8 mouse cellular contexts compared by ENCODE assay signal in the genomic region with DNA sequence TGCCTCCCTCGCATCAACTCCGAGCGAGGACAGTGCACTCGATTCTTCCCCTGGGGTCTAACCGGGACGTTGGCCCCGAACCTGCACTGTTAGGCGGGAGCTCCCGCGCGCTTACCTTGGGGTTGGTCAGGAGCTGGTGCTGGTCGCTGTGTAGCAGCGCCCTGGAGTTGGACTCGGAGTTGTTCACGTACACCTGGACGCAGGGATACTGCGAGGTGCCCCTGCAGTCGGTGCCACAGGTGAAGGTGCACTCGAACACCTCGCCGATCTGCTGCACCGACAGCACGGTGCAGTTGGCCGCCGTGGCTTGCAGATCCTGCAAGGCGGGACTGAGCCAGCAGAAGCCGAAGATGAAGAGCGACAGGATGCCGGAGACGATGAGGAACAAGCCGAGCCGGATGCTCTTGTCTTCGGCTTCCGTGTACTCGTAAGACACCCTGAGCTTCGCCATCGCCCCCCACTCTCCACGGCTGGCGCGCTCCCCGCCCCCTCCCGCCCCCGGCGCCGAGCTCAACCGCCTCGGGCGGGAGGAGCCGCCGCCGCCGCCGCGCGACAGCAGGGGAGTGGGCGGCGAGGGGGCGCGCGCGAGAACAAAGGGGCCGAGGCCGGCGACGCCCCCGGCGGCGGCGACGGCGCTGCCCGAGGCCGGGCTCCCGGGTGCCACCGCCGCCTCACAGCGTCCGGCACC. TPM values are rescaled to one million over a fixed set of nuclear protein-coding genes. Genes with fewer than 3 reads are reported as not detected.
A peak's percentile ranks its signal among the peaks of the same experiment; 100 is the strongest.
DNase-seq lines count a peak whose midpoint lies in the region; ATAC-seq and TF ChIP-seq lines count a peak whose summit lies in the region.

No protein-coding gene starts in this region.

- WGBS in kidney, adult 2 months: 1% methylated on average over 68 of the region's 78 CpGs
- under 1% methylated on average over 40 of the region's 78 CpGs for WGBS in forebrain, embryonic 12.5 days
- under 1% methylated on average over 75 of the region's 78 CpGs for WGBS in intestine, embryonic 15.5 days
- under 1% methylated on average over 74 of the region's 78 CpGs for WGBS in liver, embryonic 14.5 days (ENCODE audit: insufficient replicate concordance)
- WGBS in neural tube, embryonic 12.5 days: under 1% methylated on average over 67 of the region's 78 CpGs

- no peak for TF ChIP-seq POLR2A in kidney, adult 2 months (IDR thresholded peaks at IDR 0.05; ENCODE audit: low read depth, low read length)
- no peak for TF ChIP-seq POLR2A in bone marrow macrophage, adult 2 months (IDR thresholded peaks at IDR 0.05; ENCODE audit: borderline replicate concordance, low read depth, low read length)

- ATAC-seq in forebrain, embryonic 12.5 days (ENCODE audit: low FRiP score): peak; percentile 77
- peak; percentile 79 for ATAC-seq in intestine, embryonic 15.5 days
- no peak for ATAC-seq in liver, embryonic 14.5 days (ENCODE audit: insufficient read depth)
- peak; percentile 76 for ATAC-seq in neural tube, embryonic 12.5 days (ENCODE audit: low FRiP score, low read depth)

- DNase-seq in kidney, adult 2 months: no peak
- no peak for DNase-seq in kidney, adult 11 months
- DNase-seq in liver, embryonic 14.5 days (ENCODE audit: low read depth in 3 of 3, low spot score in 3 of 3): no peak
- DNase-seq in thymus, postnatal 25 days: peak; percentile 73

- H3K9ac ChIP-seq in forebrain, embryonic 12.5 days: peak overlapping the region; percentile 85
- peak overlapping the region; percentile 53 for H3K9ac ChIP-seq in intestine, embryonic 15.5 days
- H3K9ac ChIP-seq in liver, embryonic 14.5 days (replicated peaks): no peak overlapping the region
- peak overlapping the region; percentile 81 for H3K9ac ChIP-seq in neural tube, embryonic 12.5 days

- H3K4me3 ChIP-seq in kidney, adult 2 months (ENCODE audit: insufficient read depth, low read depth, low read length): peak overlapping the region; percentile 31
- peak overlapping the region; percentile 47 for H3K4me3 ChIP-seq in bone marrow macrophage, adult 2 months (ENCODE audit: insufficient read depth, low read length)
- H3K4me3 ChIP-seq in forebrain, embryonic 12.5 days (replicated peaks): peak overlapping the region; percentile 59
- H3K4me3 ChIP-seq in intestine, embryonic 15.5 days (replicated peaks): peak overlapping the region; percentile 64
- H3K4me3 ChIP-seq in liver, embryonic 14.5 days (ENCODE audit: insufficient read depth in 1 of 2, low read depth in 2 of 2, low read length in 2 of 2): peak overlapping the region; percentile 40 to 57
- H3K4me3 ChIP-seq in neural tube, embryonic 12.5 days: peak overlapping the region; percentile 70

- peaks cover 9% of the 10 kb centered on the region for H3K27me3 ChIP-seq in kidney, adult 2 months (replicated peaks; ENCODE audit: control insufficient read depth, insufficient read depth, low read length)
- H3K27me3 ChIP-seq in forebrain, embryonic 12.5 days: no peaks in the 10 kb centered on the region
- H3K27me3 ChIP-seq in intestine, embryonic 15.5 days (replicated peaks): peaks cover 8% of the 10 kb centered on the region; the same call in 1 of the 2 replicates
- peaks cover 46% of the 10 kb centered on the region for H3K27me3 ChIP-seq in liver, embryonic 14.5 days (ENCODE audit: control insufficient read depth, insufficient read depth, low read length)
- H3K27me3 ChIP-seq in neural tube, embryonic 12.5 days (replicated peaks): no peaks in the 10 kb centered on the region

- no peak overlapping the region for H3K27ac ChIP-seq in kidney, adult 2 months (ENCODE audit: insufficient read depth, low read depth, low read length)
- no peak overlapping the region for H3K27ac ChIP-seq in bone marrow macrophage, adult 2 months (ENCODE audit: insufficient read depth, low read depth, low read length)
- peak overlapping the region; percentile 85 for H3K27ac ChIP-seq in forebrain, embryonic 12.5 days
- H3K27ac ChIP-seq in intestine, embryonic 15.5 days: peak overlapping the region; percentile 27; the same call in 1 of the 2 replicates
- H3K27ac ChIP-seq in liver, embryonic 14.5 days: no peak overlapping the region
- peak overlapping the region; percentile 68 for H3K27ac ChIP-seq in neural tube, embryonic 12.5 days

- H3K9me3 ChIP-seq in forebrain, embryonic 12.5 days: 0 out of 2 replicates have a peak, but pooled peaks cover 3% of the 10 kb centered on the region
- no peaks in the 10 kb centered on the region for H3K9me3 ChIP-seq in intestine, embryonic 15.5 days
- H3K9me3 ChIP-seq in liver, embryonic 14.5 days (ENCODE audit: control insufficient read depth, low read length): peaks cover 2% of the 10 kb centered on the region; the same call in 1 of the 2 replicates
- H3K9me3 ChIP-seq in neural tube, embryonic 12.5 days: peaks cover 7% of the 10 kb centered on the region; the same call in 1 of the 2 replicates

- TF ChIP-seq EP300 in liver, embryonic 14.5 days (IDR thresholded peaks at IDR 0.05; ENCODE audit: low read depth): no peak

- no peaks in the 10 kb centered on the region for H3K36me3 ChIP-seq in kidney, adult 2 months (ENCODE audit: control insufficient read depth, insufficient read depth, low read length)
- no peaks in the 10 kb centered on the region for H3K36me3 ChIP-seq in forebrain, embryonic 12.5 days (replicated peaks)
- H3K36me3 ChIP-seq in intestine, embryonic 15.5 days: no peaks in the 10 kb centered on the region
- no peaks in the 10 kb centered on the region for H3K36me3 ChIP-seq in liver, embryonic 14.5 days (replicated peaks; ENCODE audit: control insufficient read depth, insufficient read depth, low read depth)
- no peaks in the 10 kb centered on the region for H3K36me3 ChIP-seq in neural tube, embryonic 12.5 days

- H3K4me2 ChIP-seq in forebrain, embryonic 12.5 days: peak overlapping the region; percentile 88
- H3K4me2 ChIP-seq in intestine, embryonic 15.5 days (replicated peaks): peak overlapping the region; percentile 97
- peak overlapping the region; percentile 66 for H3K4me2 ChIP-seq in liver, embryonic 14.5 days (ENCODE audit: low read depth)
- H3K4me2 ChIP-seq in neural tube, embryonic 12.5 days (replicated peaks): peak overlapping the region; percentile 95

- no peak for TF ChIP-seq CTCF in kidney, adult 2 months (conservative IDR thresholded peaks at IDR 0.05; ENCODE audit: insufficient read depth, insufficient read length, low read depth, low read length)
- TF ChIP-seq CTCF in bone marrow macrophage, adult 2 months (IDR thresholded peaks at IDR 0.05; ENCODE audit: low read depth, low read length): no peak
- TF ChIP-seq CTCF in liver, embryonic 14.5 days (IDR thresholded peaks at IDR 0.05; ENCODE audit: low read depth): no peak

- no peaks in the 10 kb centered on the region for H3K4me1 ChIP-seq in kidney, adult 2 months (ENCODE audit: control insufficient read depth, insufficient read depth, low read length)
- H3K4me1 ChIP-seq in bone marrow macrophage, adult 2 months (ENCODE audit: control insufficient read depth, insufficient read depth, low read length): no peaks in the 10 kb centered on the region
- peaks cover 29% of the 10 kb centered on the region for H3K4me1 ChIP-seq in forebrain, embryonic 12.5 days
- H3K4me1 ChIP-seq in intestine, embryonic 15.5 days (replicated peaks): peaks cover 5% of the 10 kb centered on the region; the same call in 1 of the 2 replicates
- no peaks in the 10 kb centered on the region for H3K4me1 ChIP-seq in liver, embryonic 14.5 days (replicated peaks; ENCODE audit: control insufficient read depth in 2 of 2, insufficient read depth in 2 of 2, low read length in 1 of 2)
- peaks cover 21% of the 10 kb centered on the region for H3K4me1 ChIP-seq in neural tube, embryonic 12.5 days

RNA-seq across cellular contexts. Expression of gene Kcnmb4, which starts 0.5 kb away (rescaled TPM):
- 1.2 and 1.5 TPM in 2 replicates for polyA plus RNA-seq in kidney, adult 2 months (2012; rRNA removed)
- not detected in 2 replicates for polyA plus RNA-seq in bone marrow macrophage, adult 2 months (2012; ENCODE audit: insufficient read depth, insufficient read length, missing spikeins)
- 9.3 and 10.9 TPM in 2 replicates for polyA plus RNA-seq in forebrain, embryonic 12.5 days (2016; fragmentation: Nextera tagmentation; extraction: Ambion mirVana)
- polyA plus RNA-seq in intestine, embryonic 15.5 days (2015; fragmentation: Nextera tagmentation; extraction: Ambion mirVana): 3.5 and 3.9 TPM in 2 replicates
- 0.22 and 0.37 TPM in 2 replicates for polyA plus RNA-seq in liver, embryonic 14.5 days (2012; rRNA removed)
- 0.14 TPM in 1 of 2 replicates, not detected in the other for polyA plus RNA-seq in liver, embryonic 14.5 days (2014; fragmentation: Nextera tagmentation; extraction: Ambion mirVana)
- 22.7 and 25.5 TPM in 2 replicates for polyA plus RNA-seq in neural tube, embryonic 12.5 days (2016; fragmentation: Nextera tagmentation; extraction: Ambion mirVana)

Comparison
In these comparisons a context has a peak if more than half of its experiments do, and no peak if none do; other contexts are left out.
1. H3K27ac ChIP-seq: peak in forebrain, embryonic 12.5 days (single experiment), intestine, embryonic 15.5 days (single experiment) and neural tube, embryonic 12.5 days (single experiment); none in kidney, adult 2 months (single experiment), bone marrow macrophage, adult 2 months (single experiment) and liver, embryonic 14.5 days (single experiment).
2. Peak in every context shown above with its lines, with median percentiles within 50 percentile points of each other: H3K4me3 ChIP-seq and H3K4me2 ChIP-seq.